Mouse (Mus musculus): ENCODE measurements at regions not wholly inside any gene's neighbourhood (a gene's known extent, or its start where the extent isn't known, plus 50 kb on each side); places are given as distances from the start of the nearest gene placed in this dataset.

DNA sequence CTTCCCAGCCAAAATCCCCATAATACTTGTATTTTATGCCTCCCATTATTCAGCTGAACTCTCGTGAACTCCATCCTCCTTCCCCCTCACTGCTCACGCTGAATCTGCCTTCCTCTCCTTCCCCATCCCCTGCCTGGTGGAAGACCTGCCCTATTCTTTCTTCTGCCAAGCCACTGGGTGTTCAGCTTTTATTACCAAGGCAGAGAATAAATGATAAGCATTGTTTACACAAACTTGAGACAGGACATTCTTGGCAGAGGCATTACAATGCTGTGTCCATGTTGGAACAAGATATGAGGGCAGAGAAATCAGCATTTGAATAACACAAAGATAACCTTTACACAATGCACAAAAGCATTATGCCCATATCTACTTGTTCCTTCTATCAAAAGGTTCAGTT is 80.2 kb downstream of the Dhrs2 start:
- DNase-seq (ENCODE audit: extremely low read depth, low read depth, low spot score) = no peak

DNA sequence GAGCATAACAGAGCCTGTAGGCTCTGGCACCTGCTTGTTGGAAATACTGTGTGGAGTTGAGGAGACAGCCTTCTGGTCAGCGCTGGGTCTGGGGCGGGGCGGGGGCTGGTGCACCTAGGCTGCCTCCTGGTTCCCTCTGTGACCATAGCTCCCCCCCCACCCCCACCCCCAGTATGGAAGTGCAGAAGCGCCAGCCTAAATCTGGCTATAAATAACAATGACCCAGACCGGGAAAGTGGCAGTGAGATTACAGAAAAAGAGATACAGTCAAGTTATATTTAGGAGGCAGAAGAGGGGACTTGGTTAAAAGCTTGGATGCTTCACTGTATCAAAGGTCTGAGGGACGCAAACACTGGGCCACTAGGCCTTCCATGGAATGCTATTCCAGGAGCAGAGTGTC is 91.8 kb downstream of the Dhrs2 start:
- DNase-seq (ENCODE audit: extremely low read depth, low read depth, low spot score) = no peak

DNA sequence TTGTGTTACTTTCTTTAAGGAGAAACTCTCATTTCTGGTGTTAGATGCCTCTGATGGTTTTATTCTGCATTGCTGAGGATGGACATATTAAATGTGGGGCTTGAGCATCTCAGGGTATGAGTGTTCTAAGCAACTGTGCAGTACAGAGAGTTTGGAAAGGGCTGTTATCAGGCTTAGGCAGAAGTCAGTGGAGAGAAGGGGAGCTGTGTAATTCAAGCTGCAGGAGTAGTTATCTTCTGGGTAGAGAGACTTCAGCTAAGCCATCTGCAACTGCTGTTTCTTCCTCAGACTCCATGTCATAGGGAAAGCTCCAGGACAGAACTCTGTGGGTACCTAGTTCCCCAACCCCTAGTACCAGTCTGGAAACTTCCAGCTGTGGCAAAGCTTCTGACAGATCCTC is 102.1 kb downstream of the Dhrs2 start:
- DNase-seq (ENCODE audit: extremely low read depth, low read depth, low spot score) = no peak

DNA sequence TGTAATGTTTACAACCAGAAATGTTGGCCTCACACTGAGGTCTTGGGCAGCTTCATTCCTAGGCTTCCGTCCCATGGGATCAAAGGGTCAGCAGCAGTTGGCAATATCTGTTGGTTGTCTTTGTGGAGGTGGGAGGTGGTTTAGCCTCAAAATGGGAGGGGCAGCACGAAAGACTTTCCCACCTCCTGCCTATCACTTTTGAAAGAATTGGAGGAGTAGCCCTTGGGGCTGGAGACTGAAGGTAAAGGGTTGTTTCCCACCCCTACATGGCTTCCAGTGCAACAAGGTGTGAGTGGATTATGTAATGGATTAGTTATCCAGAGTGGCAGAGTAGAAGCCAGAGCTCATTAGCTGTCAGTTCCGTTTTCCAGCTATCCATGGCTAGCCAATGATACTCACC is 102.5 kb downstream of the Dhrs2 start:
- no peak for DNase-seq (ENCODE audit: extremely low read depth, low read depth, low spot score)

DNA sequence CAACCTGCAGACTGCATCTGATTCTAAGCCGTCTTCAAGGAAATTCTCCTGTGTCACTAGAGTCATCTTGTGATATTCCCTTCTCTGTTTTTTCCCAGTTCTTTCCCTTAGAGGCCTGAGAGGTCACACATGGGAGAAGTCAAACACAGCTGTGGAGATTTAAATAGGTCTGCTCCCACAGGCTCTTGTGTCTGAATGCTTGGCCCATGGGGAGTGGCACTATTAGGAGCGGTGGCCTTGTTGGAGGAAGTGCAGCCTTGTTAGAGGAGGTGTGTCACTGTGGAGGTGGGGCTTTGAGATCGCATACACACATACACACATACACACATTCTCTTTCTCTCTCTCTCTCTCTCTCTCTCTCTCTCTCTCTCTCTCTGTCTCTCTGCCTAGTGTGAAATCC is 112.0 kb downstream of the Dhrs2 start:
- DNase-seq (ENCODE audit: extremely low read depth, low read depth, low spot score) = no peak

DNA sequence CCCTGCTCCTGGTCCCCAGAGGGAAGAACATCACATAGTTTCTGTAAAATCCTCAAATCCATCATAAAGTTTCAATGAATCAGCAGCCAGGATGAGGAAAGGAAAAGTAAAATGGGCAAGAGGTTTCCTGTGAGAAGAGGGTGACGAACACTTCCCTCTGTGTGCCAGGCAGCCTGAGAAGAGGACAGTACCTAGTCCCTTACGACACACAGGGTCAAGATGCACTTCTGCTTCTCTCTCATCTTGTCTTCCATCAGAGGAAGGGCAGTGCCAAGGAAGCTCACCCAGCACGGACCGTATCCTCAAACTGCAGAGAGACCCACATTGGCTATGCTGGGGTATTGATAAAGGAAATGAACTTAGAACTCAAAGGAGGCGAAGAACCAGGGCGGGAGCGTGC is 112.5 kb downstream of the Dhrs2 start:
- no peak for DNase-seq (ENCODE audit: extremely low read depth, low read depth, low spot score)

DNA sequence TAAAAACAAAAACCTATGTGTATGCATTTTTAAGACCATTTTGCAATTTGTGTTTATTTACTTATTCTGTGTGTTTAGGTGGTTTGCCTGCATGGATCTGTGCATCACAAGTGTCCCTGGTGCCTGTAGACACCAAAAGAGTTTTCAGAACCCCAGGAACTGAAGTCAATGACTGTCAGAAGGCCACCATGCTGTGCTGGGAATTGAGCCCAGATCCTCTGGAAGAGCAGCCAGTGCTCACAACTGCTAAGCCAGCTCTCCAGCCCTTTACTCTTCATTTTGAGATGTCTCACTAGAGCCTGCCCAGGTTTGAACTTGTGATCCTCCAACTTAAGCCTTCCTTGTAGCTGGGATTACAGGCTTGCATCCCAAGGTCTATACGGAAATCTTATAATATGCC is 113.8 kb downstream of the Dhrs2 start:
- DNase-seq (ENCODE audit: extremely low read depth, low read depth, low spot score) = no peak

DNA sequence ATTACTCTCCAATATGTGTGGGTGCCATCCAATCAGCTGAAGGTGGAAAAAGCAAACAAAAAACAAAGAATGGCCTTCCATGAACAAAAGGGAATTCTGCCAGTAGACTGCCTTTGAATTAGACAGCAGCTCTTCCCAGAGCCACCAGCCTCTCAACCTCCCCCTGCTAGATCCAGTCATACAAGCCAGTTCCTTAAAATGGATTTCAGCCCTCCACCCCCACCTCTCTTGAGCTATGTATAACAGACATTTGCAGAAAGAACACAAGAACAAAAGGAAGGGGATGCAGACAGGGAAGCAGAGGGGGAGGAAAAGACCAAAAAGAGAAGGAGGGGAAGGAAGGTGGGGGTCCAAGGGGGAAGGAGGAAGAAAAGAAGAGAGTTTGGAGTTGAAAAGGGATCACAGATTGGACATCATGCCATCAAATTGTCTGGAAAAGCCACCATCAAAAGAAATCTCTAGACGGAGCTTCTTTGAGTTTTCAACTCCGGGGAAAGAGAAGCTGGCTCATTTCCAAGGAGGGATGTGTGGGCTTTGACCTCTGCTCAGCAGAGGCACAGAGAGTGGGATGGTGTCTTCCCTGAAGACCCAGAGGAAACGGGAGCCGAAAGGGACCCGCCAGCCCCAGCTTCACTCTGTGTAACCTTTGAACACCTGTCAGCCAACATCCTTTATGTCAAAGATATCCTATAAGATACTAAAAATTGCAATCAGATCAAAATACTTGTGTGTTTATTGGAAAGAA is 114.8 kb downstream of the Dhrs2 start:
- DNase-seq (ENCODE audit: extremely low read depth, low read depth, low spot score) = no peak

DNA sequence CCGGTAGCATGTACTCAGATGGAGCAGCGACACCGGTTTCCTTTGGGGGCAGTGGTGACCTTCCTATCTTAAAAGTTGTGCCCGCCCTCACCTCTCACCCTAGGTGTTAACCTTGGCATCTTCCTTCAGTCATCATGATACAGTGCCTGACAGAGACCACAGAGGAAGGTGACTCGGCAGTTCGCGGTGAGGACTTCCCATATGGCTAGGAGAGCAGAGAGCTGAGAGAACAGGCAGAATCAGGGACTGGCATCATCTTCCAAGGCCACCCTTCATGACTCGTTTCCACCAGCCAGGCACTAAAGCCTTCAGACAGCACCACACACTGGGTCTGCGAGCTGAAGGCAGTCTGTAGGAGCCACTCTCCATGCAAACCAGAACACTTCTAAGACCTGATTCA is 116.2 kb downstream of the Dhrs2 start:
- no peak for DNase-seq (ENCODE audit: extremely low read depth, low read depth, low spot score)

DNA sequence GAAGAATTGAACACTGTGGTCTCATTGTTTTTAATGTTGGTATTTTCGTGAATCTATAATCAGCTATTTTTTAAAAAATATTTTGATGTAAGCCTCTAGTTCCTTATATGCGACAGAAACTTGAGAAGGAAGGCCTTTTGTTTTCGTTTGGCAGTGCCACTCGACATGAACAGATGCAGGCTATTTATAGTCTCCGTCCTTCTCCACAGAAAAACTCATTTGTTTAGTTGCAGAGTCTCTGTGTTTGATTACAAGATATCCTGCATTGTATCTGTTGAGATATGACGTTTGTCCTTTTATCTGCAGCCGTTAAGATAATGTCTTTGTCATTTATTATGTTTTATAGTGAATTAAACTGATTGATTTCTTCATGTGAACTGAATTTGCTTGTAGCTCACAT is 116.7 kb downstream of the Dhrs2 start:
- no peak for DNase-seq (ENCODE audit: extremely low read depth, low read depth, low spot score)

DNA sequence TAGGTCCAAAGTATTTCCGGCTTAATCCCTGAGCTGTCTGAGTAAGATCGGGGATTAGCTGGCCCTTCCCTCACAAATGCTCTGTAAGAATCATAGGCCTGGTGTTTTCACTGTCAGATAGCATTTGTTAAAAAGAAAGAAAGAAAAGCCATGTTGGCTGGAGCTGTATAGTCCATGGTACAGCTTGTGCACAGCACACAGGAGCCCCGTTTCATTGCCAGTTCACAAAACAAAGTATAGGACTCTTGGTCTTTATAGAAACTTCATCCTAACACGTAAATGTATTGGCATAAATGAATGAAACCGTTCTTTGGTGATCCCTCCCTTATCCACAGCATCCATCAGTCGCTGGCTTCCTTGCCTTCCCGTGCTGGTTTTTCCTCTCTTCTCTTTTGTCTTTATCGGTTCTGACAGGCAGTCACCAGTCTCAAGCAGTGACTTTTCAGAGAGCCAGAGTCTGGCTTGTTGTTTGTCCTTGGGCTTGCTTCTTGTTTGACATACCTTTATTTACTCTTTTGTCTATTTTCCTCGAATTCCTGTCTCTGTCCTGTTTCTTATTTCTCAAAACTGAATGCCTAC is 117.3 kb downstream of the Dhrs2 start:
- no peak for DNase-seq (ENCODE audit: extremely low read depth, low read depth, low spot score)

DNA sequence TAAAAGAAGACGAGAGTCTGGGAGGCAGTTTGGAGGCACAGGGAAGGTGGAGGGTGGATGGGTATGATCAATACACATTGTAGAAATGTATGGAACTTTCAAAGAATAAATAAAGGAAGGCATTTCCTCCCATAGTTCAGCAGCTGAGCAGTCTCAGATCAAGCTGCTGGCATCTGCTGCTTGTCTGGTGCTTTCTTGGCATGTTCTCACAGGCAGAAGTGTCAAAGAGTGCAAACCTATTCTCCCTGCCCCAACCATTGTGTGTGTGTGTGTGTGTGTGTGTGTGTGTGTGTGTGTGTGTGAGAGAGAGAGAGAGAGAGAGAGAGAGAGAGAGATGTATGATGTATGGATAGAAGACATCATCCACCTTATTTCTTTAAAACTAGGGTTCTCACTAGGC is 121.5 kb downstream of the Dhrs2 start:
- DNase-seq (ENCODE audit: extremely low read depth, low read depth, low spot score) = no peak

DNA sequence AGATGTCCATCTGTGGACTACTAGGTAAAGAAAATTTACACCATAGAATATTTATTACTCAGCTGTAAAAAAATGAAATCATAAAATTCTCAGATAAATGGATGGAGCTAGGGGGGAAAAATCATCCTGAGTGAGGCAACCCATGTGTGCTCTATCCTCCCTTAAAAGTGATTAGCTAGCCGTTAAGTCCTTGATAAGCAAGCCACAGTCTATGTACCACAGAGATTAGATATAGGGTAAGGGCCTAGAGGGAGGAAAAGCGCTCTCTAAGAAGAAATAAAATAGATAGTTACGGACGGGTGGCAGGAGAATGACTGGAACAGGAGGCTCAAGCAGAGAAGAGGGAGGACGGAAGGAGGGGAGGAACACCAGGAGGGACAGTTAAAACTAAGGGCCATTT is 122.1 kb downstream of the Dhrs2 start:
- DNase-seq (ENCODE audit: extremely low read depth, low read depth, low spot score) = no peak

DNA sequence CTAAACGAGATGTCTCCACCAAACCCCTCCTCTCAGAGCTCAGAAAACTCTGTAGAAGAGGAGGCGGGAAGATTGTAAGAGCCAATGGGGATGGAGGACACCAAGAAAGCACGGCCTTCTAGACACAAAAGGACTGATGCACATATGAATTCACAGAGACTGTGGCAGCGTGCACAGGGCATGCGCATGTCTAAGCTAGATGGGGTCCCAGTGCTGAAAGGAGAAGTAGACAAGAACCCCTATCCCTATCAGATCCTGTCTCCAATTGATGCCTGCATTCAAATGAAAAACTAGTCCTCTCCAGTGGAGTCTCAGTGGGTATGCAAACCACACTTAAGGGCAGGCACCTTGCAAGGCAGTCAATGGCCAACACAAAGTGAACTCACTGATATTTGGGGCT is 123.3 kb downstream of the Dhrs2 start:
- no peak for DNase-seq (ENCODE audit: extremely low read depth, low read depth, low spot score)

DNA sequence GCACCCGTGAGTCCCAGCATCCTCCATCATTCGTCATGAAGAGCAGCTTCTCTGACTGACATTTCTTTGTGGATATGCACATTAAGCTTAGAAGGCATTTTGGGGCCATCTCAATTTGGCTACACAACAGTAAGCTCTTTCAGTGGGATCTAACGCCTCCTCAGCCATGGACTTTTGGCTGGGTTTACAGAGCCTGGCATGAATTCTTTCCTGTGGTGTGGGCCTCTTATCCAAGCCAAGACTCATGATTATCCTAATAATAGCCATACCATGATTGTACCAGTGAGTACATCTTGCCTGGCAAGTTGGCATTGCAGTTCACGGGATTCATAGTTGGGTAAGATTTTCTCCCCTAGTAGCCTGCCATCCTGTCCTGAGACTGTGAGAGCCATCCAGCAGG is 126.3 kb downstream of the Dhrs2 start:
- DNase-seq (ENCODE audit: extremely low read depth, low read depth, low spot score) = no peak

DNA sequence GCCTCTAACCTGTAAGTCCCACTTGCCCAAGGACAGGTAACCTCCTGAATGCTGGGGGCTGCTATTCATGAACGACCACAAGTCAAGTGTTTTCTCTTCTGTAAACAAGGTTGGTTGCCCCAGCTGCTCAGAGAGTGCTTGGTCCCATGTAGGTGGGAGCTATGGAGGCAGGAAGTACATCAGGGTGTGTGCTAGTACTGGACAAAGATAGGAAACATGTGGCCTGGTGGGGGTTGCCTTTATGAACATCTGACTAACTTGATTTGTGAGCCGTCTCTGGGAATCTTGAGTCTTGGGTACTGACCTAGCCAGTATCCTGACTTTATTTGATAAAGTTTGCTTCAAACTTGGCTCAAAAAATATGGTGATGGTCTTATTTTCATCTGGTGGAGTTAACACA is 121.3 kb upstream of the Dhrs4 start:
- no peak for DNase-seq (ENCODE audit: extremely low read depth, low read depth, low spot score)

DNA sequence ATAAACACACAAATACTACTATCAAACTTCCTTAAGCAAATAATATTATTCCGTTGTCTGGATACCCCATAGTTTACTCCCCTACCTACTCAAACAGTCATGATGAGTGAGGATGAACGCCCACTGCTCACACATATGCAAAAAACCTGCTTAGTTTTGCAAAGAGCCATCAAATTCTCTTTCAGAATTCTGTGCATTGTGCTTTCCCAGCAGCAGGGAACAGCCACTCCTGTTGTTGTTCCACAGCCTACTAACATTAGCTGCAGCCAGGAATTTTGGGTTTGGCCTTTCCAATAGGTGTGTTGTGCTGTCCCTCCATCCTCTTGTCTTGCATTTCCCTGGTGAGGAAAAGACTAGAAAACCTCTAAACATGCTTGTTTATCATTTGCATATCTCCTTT is 120.1 kb upstream of the Dhrs4 start:
- no peak for DNase-seq (ENCODE audit: extremely low read depth, low read depth, low spot score)

DNA sequence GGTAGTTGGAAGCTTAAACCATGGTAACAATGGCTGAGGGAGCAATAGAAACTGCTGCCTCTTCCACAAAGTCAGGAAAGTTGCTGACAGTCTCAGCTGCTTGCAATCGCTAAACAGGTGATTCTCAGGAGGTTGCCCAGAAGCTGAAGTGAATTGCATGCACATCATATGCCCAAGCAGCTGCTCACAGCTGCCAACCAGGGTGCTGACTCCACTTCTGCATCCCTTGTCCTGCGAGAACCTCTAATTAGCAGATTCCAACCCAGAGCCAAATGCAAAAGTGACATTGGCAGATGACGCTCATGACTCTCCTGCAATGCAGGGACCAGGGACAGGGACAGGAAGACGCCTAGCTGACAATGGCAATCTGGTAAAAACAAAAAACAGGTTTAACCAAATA is 116.2 kb upstream of the Dhrs4 start:
- no peak for DNase-seq (ENCODE audit: extremely low read depth, low read depth, low spot score)

DNA sequence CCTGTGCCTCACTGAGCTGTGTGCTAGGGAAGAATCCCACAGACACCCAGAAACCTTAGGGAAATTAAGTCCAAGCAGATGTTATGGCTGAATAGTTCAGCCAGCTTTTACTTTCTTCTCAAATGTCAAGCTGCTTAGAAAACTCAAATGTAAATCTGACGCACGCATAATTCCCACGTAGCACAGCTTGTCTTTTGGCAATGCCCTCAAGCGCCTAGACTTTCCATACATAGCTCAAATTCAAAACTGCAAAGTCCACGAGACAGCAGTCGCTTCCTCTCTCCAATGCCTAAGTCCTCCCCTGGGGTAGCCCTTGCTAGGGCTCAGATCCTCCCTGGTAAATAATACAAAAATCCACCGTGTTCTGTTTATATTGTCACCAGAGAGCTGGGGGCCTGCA is 115.8 kb upstream of the Dhrs4 start:
- no peak for DNase-seq (ENCODE audit: extremely low read depth, low read depth, low spot score)

DNA sequence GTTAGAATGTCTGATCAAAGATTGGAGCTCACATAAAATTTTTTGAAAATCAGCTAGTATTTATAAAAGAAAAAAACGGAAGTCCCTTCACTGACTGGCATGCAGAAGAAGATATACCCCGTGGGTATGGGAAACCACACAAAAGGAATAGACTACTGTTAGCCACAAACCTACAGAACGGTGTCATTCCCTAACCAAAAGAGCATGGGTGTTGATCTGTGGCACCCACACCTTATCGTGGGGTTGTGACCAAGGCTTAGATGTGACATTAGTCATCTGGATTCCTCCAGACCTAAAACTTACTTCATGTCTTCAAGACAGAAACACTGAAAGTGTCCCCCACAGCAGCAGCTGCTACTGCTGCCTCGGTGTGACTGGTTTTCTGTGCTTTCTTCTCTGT is 108.2 kb upstream of the Dhrs4 start:
- DNase-seq (ENCODE audit: extremely low read depth, low read depth, low spot score) = no peak

DNA sequence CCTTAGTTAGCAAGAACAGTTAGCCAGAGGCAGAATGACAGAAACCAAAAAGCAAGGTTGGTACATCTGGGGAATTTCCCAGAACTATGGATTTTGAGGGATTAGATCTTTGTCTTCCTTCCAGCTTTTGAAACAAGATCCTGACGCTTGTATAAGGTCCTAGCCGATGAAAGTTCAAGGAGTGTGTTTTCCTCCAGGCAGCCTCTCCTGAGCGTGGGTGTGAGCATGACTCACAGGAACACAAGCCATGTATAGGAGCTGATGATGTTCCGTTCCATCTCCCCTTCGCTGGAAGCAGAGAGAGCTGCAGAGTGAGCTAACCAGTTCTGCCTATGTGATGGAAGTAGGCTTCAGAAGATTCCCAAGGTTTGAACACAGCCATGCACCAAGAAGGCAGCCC is 105.6 kb upstream of the Dhrs4 start:
- DNase-seq (ENCODE audit: extremely low read depth, low read depth, low spot score) = peak; percentile 97

DNA sequence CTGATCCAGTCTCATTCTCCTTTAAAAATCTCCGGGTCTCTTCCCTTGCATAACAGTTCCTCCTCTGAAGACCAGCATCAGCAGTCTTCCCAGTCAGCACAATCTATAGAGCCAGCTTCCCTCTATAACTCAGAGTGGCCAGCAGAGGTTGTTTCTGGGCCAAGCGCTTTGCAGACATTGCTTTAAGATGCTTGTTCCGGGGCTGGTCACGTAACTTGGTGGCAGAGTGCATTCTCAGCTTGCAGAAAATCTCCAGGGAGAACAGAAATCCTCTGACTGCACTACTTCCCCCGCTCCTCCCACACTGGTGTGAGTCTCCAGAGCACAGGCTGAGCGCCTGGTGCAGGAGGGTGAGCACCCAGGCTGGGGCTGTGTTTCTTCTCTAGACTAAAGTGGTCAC is 91.8 kb upstream of the Dhrs4 start:
- DNase-seq (ENCODE audit: extremely low read depth, low read depth, low spot score) = no peak

DNA sequence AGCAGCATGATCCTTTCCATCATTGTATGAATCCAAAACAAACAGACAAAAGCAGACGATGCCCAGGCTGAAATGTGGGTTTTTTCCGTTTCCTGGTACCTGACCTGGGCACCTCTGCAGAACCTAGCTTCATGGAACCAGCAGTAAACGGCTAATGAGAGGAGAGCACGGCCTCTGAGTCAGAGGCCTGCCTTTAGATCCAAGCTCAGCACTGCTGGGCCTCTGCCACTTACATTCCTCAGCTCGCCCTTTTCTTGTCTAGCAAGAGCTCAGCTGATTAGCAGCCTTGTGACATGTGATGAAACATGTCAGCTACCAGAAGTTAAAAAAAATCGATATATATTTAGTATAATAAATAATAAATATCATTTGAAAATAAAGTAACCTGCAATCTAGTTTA is 91.2 kb upstream of the Dhrs4 start:
- no peak for DNase-seq (ENCODE audit: extremely low read depth, low read depth, low spot score)

Measured in fat pad, adult 2 months (tissue).